Mouse (Mus musculus) hindbrain, postnatal 0 days (tissue): ENCODE data around the gene B230118H07Rik. TPM values are rescaled to one million over a fixed set of nuclear protein-coding genes. Genes with fewer than 3 reads are reported as not detected.

Experiments used
- ATAC-seq: fragments of 200-750 bp; cut with Nextera tagmentation; 2 replicates; pipeline ENCODE4 v1.8.0; 2017; ENCODE audit warnings: mild to moderate bottlenecking, moderate TSS enrichment, moderate library complexity
- DNase-seq: peaks from one replicate; pipeline ENCODE4 v3.0.0-alpha.2; 2015; ENCODE audit warnings: low spot score
- H3K27ac ChIP-seq: fragments of 300-500 bp; sonication (generic); 2 replicates; pipeline ENCODE4 v1.5.1; 2014; ENCODE audit warnings: mild to moderate bottlenecking
- H3K27me3 ChIP-seq: fragments of 300-500 bp; sonication (generic); 2 replicates; pipeline ENCODE4 v1.6.1; 2014; ENCODE audit warnings: low read length, mixed read lengths; ENCODE audit not compliant: insufficient read depth
- H3K36me3 ChIP-seq: fragments of 300-500 bp; sonication (generic); 2 replicates; pipeline ENCODE4 v1.6.1; 2014; ENCODE audit warnings: low read length, mixed read lengths; ENCODE audit not compliant: insufficient read depth
- H3K4me1 ChIP-seq: fragments of 300-500 bp; sonication (generic); 2 replicates; pipeline ENCODE4 v1.6.1; 2014; ENCODE audit warnings: antibody characterized with exemption, low read length, mixed read lengths; ENCODE audit not compliant: insufficient read depth
- H3K4me2 ChIP-seq: fragments of 300-500 bp; sonication (generic); 2 replicates; pipeline ENCODE4 v1.6.1; 2014; ENCODE audit warnings: low read depth, mild to moderate bottlenecking, low read length, moderate library complexity, mixed read lengths
- H3K4me3 ChIP-seq: fragments of 300-500 bp; sonication (generic); 2 replicates; pipeline ENCODE4 v1.5.1; 2014; ENCODE audit warnings: low read length
- H3K9ac ChIP-seq: fragments of 300-500 bp; sonication (generic); replicated peaks from 2 replicates; pipeline ENCODE4 v1.6.1; 2014; ENCODE audit warnings: mild to moderate bottlenecking, low read length, moderate library complexity, mixed read lengths
- H3K9me3 ChIP-seq: fragments of 300-500 bp; sonication (generic); 2 replicates; pipeline ENCODE4 v1.6.1; 2016; ENCODE audit warnings: low read length, mixed read lengths
- CTCF ChIP-seq: IDR thresholded peaks from 2 replicates; pipeline ENCODE4 v1.5.1; 2016; ENCODE audit warnings: antibody characterized with exemption, control low read depth, low read depth
- WGBS: fragments of 180-500 bp; shearing (Covaris S2); extraction: QIAGEN DNeasy Blood & Tissue Kit; methylation state at CpG from one replicate; pipeline ENCODE4 v1.1.7; 2014; 5-methylcytosine and 5-hydroxymethylcytosine counted together
- polyA plus RNA-seq: library from polyadenylated mRNA; unstranded; fragments of >200 nt; fragmentation: Nextera tagmentation; extraction: Ambion mirVana; gene quantifications from 2 replicates; pipeline ENCODE4 v1.2.1, GENCODE M21; 2015
- total RNA-seq: library from RNA; depleted of rRNA; stranded (reverse); fragments of >200 nt; gene quantifications from 2 replicates; pipeline ENCODE4 v1.2.3, GENCODE M21; 2014

Gene B230118H07Rik
- total and polyA plus RNA-seq, 2 experiments from 2014 or later: 13.3 to 57.3 TPM

DNA sequence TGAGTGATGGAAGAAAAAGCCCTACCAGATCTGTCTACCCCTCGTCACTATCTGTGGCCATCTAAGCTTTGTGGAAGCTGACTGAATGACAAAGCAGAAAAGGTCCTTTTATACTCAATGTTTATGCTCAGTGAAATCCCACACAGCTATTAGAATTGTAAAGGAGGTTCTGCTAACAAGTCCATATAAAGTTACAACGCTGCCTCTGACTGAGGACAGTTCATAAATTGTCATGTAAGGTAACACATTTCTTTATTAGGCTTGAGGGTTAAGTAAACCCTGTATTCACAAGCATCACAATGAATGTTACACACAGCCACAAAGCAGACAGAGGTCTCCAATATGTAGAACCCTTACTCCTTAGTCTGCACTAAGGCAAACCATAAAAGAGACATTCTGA is 25.3 kb downstream of the B230118H07Rik start:
- WGBS: 61% methylated on average over 2 of the region's 2 CpGs
- H3K36me3 ChIP-seq: no peaks in the 10 kb centered on the region
- ATAC-seq: no peak

GRCm38 (mm10) chr2:101623042-101623441 is 26.3 kb downstream of the B230118H07Rik start:
- Histone ChIP-seq H3K27ac (no peak overlapping the region), H3K36me3 (no peaks in the 10 kb centered on the region), H3K9me3 (no peaks in the 10 kb centered on the region), H3K4me3 (no peak overlapping the region), H3K4me2 (no peak overlapping the region), H3K27me3 (no peaks in the 10 kb centered on the region), H3K9ac (no peak overlapping the region), H3K4me1 (peaks cover 6% of the 10 kb centered on the region; the same call in 1 of the 2 replicates)
- 56% methylated on average over 2 of the region's 2 CpGs for WGBS
- ATAC-seq (no peak), DNase-seq (no peak)
- no peak for TF ChIP-seq CTCF

More for the DNA sequence above, 25.3 kb downstream of the B230118H07Rik start:
- Histone ChIP-seq H3K4me1 (peaks cover 6% of the 10 kb centered on the region; the same call in 1 of the 2 replicates), H3K4me3 (no peak overlapping the region), H3K27ac (no peak overlapping the region), H3K4me2 (no peak overlapping the region), H3K9me3 (no peaks in the 10 kb centered on the region), H3K9ac (no peak overlapping the region), H3K27me3 (no peaks in the 10 kb centered on the region)
- no peak for DNase-seq
- TF ChIP-seq CTCF: no peak

DNA sequence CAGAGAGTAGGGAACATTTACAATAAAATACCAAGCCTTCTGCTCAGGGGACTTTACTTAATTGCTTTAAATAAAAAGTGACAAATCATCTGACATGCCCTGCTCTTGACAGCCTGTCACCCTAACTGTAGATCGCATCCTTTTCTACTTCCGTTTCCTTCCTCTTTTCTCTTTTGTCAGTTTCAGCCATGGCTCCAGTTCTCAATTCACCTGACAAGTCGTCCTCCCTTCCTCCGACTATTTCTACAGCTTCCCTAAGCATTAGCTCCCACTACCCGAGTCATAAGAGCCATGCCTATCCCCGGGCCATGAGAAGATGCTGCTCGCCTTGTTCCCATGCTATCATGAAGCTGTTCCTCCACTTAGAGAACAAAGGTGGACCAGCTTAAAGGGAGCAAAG is 27.7 kb downstream of the B230118H07Rik start:
- Histone ChIP-seq H3K9ac (no peak overlapping the region), H3K4me1 (peaks cover 6% of the 10 kb centered on the region; the same call in 1 of the 2 replicates), H3K9me3 (no peaks in the 10 kb centered on the region), H3K4me2 (no peak overlapping the region), H3K36me3 (no peaks in the 10 kb centered on the region), H3K4me3 (no peak overlapping the region), H3K27me3 (no peaks in the 10 kb centered on the region), H3K27ac (no peak overlapping the region)
- TF ChIP-seq CTCF: no peak
- WGBS: 70% methylated on average over 7 of the region's 7 CpGs
- ATAC-seq (no peak), DNase-seq (no peak)

DNA sequence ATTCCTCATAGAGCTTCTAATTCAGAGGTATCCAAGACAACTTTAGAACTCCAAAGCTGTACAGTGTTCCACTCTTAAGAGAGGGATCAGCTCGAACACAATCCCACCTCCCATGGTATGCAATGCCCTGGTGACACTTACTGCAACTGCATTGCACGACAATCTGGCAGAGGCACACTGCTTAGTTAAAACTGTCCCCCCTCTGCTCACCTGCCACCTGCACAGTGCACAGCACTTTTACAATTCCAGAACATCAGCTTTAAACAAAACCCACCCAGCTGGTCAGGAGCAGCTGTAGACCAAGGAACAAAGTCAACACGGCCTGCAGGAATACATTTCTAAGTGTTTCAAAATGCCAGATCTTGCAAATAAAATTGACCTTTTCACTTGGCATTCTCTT is 28.4 kb downstream of the B230118H07Rik start:
- H3K27ac ChIP-seq: no peak overlapping the region
- no peak for TF ChIP-seq CTCF
- no peak for ATAC-seq
- 74% methylated on average over 3 of the region's 3 CpGs for WGBS
- peaks cover 6% of the 10 kb centered on the region; the same call in 1 of the 2 replicates for H3K4me1 ChIP-seq
- no peak overlapping the region for H3K4me2 ChIP-seq
- H3K9me3 ChIP-seq: no peaks in the 10 kb centered on the region
- no peak overlapping the region for H3K4me3 ChIP-seq
- H3K9ac ChIP-seq: no peak overlapping the region
- no peak for DNase-seq
- H3K27me3 ChIP-seq: no peaks in the 10 kb centered on the region
- no peaks in the 10 kb centered on the region for H3K36me3 ChIP-seq

DNA sequence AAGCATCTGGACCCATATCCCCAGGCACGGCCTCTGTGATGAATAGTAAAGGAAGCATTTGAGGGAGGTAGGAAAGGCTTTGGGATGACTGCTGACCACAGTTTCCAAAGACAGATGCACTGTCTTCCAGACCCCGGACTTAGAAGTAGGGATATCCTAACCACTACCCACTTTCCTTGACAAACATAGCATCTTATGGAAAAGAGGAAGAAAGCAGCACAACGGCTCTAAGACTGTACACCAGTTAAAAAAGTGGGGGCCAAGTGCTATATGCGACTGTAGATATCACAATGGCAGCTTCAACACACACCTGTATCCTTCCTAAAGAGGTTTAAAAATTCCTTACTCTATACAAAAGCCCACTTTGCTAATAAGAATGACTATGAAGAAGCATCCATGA is 31.0 kb downstream of the B230118H07Rik start:
- Histone ChIP-seq H3K27ac (no peak overlapping the region), H3K4me3 (no peak overlapping the region), H3K4me1 (peaks cover 6% of the 10 kb centered on the region; the same call in 1 of the 2 replicates), H3K36me3 (no peaks in the 10 kb centered on the region), H3K4me2 (no peak overlapping the region), H3K9me3 (no peaks in the 10 kb centered on the region), H3K27me3 (no peaks in the 10 kb centered on the region), H3K9ac (no peak overlapping the region)
- ATAC-seq: no peak
- no peak for DNase-seq
- TF ChIP-seq CTCF: no peak
- 83% methylated on average over 4 of the region's 4 CpGs for WGBS

DNA sequence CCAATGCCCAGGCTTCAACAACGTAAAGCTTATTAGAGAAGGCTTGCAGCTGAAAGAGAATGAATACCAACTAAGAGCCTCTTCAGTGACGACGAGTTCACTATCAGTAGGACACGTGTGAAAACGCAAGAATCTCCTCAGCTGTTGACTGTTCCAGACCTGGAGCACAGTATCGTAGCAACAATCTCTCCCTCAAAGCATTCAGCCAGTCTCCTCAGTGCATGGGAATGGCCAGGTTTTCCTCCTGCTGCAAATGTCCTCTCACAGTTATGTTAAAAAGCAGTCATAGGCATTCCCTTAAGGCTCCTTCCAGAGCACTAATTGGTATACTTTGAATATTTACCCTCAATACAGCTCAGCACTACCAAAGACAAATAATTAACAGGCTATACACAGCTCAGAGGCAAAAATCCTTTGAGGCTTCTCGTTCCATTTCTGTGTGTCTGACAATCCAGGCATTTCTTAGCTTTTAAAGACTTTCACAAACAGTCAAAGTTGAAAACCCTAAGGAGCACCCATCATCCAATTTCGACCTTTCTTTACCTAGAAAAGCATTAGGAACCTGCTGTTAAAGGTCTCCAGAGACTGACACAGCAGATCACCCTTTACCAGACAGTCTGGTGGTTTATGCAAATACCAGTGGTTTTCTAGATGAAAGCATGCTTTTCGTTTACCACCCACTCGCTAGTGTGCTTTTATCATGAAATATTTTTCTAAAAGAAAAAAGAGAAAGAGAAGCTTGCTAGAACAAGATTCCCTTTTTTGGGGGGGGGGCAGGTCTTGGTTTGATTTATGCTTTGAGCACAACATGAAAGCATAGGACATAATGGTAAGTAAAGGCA is 33.6 kb downstream of the B230118H07Rik start:
- no peak for TF ChIP-seq CTCF
- no peaks in the 10 kb centered on the region for H3K36me3 ChIP-seq
- 68% methylated on average over 10 of the region's 10 CpGs for WGBS
- DNase-seq (peak; percentile 28), ATAC-seq (0 out of 2 replicates have a peak, but pooled peaks have one; percentile 35)
- H3K9me3 ChIP-seq: no peaks in the 10 kb centered on the region
- H3K4me2 ChIP-seq: no peak overlapping the region
- peaks cover under 1% of the 10 kb centered on the region; the same call in 1 of the 2 replicates for H3K4me1 ChIP-seq
- no peaks in the 10 kb centered on the region for H3K27me3 ChIP-seq
- no peak overlapping the region for H3K27ac ChIP-seq
- no peak overlapping the region for H3K4me3 ChIP-seq
- H3K9ac ChIP-seq: no peak overlapping the region

DNA sequence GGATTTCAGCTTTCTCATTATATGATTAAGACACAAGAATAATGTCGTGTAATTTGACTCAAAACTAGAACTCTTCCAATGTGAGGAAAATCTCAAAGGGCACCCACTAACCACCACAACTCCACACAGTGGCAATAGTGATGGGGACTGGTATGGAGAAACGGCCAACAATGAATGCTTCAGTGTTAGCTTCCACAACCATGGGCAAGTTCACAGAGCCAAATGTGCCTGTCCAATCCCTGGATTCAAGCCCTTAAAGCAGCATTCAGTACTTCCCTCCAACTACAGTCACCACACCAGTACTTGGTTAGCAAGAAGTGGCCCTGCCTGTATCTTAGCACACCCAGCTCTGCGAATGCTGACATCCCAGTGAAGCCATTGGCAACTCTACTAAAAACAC is 38.5 kb downstream of the B230118H07Rik start:
- H3K27me3 ChIP-seq: no peaks in the 10 kb centered on the region
- no peak for TF ChIP-seq CTCF
- WGBS: 85% methylated on average over 3 of the region's 3 CpGs
- no peak overlapping the region for H3K4me3 ChIP-seq
- no peak overlapping the region for H3K27ac ChIP-seq
- ATAC-seq: no peak
- no peaks in the 10 kb centered on the region for H3K9me3 ChIP-seq
- no peaks in the 10 kb centered on the region for H3K4me1 ChIP-seq
- no peak overlapping the region for H3K9ac ChIP-seq
- H3K36me3 ChIP-seq: no peaks in the 10 kb centered on the region
- H3K4me2 ChIP-seq: no peak overlapping the region
- DNase-seq: no peak
